Mouse (Mus musculus): ENCODE data around the gene Sgcd.

Gene Sgcd

DNA sequence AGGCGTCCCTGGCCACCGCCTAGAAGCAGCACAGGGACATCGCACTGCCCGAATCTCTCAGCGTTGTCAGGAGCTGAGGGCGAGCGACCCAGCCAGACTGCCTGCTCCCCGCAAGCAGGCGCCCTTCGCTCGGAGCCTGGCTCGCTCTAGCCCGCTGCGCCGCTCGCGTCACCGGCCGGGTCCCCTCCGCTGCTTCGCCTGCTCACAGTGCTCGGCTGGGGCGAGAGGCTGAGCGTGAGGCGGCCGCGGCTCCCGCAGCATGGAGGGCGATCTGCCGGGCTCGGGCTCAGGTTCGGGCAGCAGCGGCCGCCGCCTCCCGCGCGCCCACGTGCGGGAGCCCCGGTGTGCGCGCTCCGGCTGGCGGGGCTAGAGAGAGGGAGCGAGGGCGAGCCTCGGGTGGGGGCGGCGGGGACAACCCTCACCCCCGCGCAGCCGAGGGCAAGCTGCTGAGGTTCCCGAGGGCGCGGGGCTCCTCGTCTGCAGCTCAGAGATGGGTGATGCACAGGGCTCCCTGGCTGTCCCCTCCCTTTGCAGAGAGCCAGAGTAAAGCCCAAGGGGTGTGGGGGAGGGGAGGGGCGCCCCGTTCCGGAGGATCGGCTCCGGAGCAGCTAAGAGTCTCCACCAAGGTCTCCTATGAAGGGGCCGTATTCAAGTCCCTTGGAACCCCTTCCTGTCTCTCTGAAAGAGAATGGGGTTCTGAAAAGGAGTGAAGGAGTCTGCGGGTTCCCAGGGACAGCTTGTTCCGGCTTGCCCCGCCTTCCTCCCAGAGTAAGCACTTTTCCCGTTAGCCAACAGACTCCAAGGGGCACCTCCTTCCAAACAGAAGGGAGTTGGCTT, at the start of gene Sgcd:
Gene Sgcd, minus strand, starts transcription at position 273 of the 837 bp plus-strand sequence.
- peak; percentile 55 for DNase-seq (ENCODE audit: low spot score)

DNA sequence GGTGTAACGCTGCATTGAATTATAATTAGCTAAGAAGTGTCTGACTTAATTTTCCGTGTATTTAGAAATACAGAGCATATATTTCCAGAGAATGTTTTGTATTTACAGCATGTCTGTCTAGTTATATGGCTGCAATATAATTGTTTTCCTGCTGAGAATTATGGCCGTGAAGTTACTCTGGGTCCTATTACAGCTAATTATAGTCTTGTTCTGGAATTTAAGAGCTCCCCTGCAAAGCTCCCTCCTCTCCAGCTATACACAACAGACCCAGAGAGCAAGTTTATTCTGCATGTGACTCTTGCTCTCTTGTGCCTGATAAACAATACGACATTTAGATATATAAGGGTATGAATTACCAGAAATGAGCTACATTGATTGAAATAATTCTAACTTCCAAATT, 49.3 kb upstream of the Sgcd start:
- no peak for DNase-seq (ENCODE audit: low spot score)

DNA sequence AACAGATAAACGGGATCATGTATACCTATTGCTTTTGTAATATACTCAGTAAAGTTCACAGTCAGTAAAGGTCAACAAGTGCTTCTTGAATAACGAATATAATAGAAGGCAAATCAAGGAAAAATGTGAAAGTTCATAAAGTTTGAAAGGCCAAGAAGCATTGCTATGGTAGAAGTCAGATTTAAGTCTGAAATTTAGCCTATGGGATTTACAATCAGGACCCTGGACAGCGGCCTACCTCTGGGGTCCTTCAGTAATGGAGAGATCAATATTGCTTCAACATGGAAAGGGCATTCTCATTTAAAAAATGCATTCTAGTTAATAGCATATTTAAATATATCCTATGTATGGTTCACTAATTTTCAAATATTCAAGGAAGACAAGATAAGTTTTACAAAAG, 24.1 kb upstream of the Sgcd start:
- no peak for DNase-seq (ENCODE audit: low spot score)

DNA sequence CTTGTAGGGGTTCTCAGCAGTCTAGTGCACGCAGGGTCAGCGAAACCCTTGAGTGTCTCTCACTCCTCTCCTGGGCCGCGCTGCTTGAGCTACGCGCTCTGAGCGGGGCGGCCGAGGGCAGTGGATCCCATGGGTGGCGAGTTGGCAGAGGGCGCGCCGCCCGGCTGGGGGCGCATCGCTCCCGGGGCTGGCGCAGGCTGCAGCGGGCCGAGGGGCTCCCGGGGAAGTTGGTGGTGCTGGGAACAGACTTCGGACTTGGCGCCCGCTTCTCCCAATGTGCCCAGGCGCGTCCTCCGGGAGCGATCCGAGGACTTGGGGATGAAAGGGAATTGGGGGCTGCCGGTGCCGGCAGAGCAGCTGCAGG, 454 bp downstream of the Sgcd start:
- DNase-seq (ENCODE audit: low spot score) = peak; percentile 45

DNA sequence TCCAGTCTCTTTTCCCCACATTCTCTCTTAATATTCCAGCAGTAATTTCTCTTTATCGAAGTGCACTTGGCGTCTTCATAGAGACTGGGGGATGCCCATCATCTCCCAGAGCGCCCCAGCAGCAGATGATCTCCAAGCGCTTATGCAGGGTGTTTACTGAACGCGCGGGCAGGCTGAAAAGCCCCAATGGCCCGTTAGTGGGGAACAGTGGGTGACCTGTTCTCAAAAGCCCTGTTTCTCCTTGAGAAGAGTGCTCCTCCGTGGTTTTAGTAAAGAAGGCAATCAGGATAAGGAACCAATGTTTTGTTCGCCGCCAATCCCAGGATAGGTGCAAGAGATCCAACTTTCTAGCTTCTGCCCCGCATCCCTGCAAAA, 889 bp downstream of the Sgcd start:
- no peak for DNase-seq (ENCODE audit: low spot score)

DNA sequence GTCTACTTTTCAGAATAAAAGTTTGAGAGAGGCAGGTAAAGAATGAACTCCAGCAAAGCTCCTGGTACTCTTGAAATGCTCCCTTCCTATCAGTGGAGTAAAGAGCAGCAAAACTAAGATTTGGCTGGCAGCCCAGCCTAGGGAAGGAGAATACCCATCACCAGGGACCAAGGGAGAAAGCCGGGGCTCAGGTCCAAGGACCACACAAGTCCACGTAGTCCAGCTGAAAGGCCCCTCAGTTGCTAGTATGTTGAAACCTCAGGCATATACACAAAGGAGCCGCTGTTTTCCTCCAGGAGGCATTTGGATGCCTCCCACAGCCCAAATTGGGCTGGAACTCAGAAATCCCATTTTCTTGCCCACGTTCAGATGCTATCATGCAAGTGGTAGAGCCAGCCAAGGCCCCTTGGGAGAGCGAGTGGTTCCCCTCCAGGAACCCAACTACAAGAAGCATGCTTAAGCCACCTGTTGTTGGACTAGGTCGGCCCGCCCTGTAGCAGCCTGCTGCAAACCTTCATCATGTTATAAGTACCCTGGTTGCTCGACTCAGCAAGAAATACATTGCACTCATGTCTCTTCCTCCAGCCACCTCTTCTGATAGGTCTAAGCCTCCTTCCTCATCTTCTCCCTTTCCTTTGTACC, 1.4 kb downstream of the Sgcd start:
- DNase-seq (ENCODE audit: low spot score) = peak; percentile 45

DNA sequence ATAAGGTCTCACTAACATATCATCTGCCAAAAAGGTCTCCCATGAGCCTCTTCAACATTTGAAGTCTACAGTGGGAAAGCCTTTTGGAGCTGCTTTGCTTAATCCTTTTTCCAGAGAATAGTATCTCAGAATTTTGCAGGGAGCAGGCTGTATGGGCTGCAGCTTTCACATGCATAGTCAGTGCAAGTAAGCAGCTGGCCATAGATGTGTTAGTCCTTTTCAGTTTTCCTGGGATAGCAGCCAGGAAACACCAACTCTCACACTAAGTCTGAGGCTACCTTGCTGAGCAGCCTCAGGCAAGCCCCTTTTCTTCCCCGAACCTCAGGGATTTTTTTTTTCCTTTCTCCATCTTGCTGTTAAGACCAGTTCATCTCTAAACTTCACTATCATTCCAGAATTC, 6.6 kb downstream of the Sgcd start:
- DNase-seq (ENCODE audit: low spot score) = no peak

DNA sequence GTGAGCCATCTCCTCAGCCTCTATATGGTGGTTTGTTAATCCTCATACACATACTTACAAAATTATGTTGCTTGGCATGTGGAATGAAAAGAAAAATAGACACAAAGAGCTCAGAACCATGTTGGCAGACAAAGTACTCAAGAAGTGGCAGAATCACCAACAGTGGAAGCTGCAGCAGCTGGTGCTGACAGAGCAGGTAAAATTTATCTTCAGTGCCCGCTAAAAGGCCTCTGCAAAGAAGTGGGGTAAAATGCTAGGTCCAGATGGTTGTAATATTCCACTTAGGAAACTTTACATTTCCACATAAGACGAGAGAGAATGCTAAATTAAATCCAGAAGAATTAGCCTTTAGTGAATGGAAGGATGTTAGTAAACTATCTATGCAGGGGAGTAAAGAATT, 7.7 kb downstream of the Sgcd start:
- DNase-seq (ENCODE audit: low spot score) = no peak

DNA sequence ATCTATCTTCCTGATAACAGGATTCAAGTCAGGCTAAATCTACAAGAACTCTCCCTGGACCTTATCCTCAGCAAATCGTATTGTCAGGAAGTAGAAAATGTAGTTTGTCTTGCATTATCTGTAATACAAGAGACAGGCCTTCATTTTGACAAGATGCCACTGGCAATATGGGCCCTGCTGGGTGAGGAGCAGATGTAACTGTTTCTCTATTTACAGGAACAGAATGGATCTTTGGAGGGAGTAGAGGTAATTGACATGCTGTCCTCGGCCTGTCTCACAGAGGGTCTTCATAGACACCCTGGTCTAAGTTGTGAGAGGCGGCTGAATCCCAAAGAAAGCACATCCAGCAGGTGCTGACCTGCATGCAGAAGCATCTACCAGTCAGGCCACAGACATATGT, 35.5 kb downstream of the Sgcd start:
- DNase-seq (ENCODE audit: low spot score) = no peak

DNA sequence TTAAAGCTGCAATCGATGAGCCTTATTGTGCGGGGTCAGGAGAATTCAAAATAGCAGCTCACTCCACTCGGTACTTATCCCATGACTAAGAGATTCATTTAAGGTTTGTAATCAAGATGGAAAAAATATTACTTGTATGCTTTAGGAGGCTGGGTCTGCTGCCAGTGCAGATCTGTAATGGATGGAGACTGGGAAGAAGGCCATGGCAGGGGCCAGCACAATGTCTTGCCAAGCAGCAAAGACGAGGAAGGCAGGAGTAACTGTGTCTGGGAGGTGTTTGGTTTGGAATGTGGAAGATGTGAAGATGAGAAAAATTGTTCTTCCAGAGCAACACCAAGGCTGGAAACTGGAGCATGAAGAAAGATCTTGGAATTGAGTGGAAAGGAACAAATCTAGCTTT, 36.4 kb downstream of the Sgcd start:
- no peak for DNase-seq (ENCODE audit: low spot score)

DNA sequence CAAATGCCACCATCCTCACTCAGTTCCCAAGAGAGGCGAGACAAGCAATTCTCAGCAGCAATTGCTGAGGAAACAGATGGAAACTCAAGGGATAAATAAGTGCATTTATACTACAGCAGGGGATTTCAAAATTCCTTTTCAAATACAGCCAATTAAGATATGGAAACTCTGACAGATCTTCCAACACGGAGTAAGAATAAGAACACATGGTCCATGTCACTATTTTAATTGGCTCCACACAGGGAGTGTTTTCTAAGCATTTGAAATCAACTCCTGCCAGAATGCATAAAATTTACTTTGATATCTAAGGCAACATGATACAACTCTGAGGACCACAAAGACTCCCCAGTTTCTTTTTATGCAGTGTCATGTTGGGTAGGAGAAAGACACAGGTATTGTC, 49.0 kb downstream of the Sgcd start:
- DNase-seq (ENCODE audit: low spot score) = no peak

DNA sequence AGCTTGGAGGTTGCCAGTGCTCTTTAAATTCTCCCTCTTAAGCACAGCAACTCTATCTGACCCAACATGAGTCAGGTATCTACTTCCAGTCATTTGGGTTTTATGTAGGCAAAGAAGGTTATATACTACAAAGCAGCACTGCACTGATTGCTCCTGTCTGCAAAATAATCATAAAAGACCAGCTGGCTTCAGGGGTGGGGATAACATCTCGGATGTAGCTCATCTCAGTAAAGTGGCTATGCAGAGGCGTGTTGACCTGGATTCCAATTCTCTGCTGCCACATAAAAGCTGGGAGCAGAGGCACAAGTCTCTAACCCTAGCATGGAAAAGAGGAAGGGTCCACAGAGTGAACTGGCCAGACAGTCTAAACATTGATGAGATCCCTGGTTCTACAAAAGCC, 71.2 kb downstream of the Sgcd start:
- DNase-seq (ENCODE audit: low spot score) = no peak

DNA sequence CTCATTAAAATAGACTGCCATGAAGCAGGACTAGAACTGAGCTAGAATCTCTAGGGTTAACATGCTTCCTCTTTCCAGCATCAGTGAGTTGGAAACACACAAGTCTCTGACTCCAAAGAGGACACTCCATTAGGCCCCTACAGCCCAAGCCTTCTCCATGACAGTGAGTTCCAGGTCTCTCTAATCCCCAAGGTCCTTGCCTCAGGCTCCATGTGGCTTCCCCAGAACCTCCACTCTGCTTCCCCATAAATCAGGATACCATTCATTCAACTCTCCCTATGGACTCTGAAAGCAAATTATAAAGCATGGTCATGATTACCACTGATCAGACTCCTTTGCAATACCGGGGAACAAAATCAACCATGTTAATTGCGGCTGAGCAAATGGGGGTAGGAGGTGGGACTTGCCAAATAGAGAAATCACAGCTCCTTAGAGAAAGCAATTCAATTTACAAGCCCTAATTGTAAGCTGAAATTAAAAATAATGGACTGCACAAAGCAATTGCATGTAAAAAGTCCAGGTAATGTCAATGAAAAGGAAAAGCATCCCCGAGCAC, 97.1 kb downstream of the Sgcd start:
- DNase-seq (ENCODE audit: low spot score) = no peak

DNA sequence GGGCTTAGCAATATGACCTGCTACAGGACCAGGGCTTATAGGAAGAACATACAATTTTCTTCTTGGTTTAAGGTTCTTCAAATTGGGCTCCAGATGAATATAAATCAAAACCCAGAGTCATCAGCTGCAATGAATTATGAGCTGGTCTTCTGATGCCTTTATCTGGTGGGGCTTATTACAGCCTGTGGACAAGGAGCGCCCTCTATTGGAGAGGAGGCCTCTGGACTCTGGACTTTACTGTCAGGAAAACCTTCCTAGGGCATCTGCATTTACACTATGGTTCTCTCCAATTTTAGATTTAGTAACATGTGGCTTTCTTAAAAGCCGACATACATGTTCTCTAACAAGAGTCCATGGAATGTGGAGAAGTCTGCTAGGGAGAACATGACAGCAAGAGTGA, 98.5 kb downstream of the Sgcd start:
- DNase-seq (ENCODE audit: low spot score) = peak; percentile 46

DNA sequence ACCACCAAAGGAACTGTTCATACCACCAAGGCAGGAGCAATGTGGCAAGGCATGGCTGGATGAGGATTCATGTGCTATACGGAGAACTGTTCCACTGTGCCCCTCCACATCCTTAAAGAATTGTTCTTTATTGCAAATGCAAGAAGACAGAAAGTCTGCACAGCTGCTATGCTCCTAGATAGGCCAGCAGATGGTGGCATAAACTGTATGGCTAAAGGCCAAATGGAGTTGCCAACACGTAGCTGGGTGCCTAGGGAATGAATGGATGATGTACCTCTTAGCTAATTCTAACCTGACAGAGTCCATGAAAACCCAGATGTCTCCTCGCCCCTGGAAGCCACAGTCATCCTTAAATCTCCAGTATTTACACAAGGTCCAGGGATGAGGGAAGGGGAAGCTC, 103.5 kb downstream of the Sgcd start:
- no peak for DNase-seq (ENCODE audit: low spot score)

DNA sequence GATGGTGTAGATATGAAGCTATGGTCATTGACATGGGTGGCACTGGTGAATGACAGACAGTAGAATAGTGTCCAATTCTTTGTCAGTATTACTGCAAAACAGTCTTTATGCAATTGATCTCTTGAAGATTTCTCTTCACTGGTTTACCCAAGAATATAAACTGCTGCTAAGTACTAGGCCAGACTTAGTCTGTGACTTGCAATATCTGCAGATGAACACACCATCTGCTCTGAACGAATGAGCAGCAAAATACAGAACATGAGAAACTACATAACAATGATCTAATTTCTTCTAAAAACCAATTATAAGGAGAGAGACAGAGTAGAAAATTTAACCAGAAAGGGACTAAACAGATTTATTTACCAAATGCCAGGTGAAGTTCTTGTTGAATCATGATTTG, 105.2 kb downstream of the Sgcd start:
- no peak for DNase-seq (ENCODE audit: low spot score)

DNA sequence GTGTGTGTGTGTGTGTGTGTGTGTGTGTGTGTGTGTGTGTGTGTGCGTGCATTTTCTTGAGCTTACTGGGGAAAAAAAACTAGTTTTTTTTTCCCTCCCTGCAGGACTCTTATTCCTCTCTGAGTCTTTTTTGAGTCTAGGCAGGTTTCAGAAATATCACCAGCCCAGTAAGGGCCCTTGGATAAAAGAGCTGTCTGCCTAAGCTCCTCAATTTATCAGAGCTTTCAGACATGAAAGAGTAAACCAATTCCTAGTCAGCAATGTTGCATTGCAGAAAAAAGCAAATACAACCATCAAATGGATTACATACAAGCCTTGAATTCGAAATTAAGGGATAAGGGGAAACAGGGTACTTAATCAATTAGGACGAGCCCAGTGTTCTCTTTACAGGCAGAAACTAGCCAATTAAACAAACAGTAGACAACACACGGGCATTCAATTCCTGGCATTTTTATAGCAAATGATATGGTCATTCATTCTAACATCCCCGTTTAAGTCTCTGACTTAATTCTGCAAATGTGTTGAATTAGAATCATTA, 112.1 kb downstream of the Sgcd start:
- DNase-seq (ENCODE audit: low spot score) = no peak

DNA sequence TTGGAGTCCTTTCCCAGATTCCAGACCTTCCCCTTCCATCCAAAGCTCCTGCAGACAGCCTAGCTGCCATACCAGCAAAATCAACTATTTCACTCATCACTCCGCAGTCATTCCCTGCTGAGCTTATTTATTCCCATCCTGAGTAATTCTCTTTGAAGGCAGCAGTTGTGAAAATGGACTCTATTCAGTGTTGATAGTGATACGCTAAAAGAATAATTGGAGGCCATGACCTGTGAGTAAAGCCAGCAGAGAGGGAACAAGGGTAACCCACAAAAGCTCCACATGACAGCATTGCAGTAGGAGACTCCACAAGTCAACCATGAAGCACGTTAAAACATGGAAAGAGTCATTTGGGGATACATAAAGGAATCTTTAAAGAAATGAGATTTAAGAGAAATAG, 142.9 kb downstream of the Sgcd start:
- no peak for DNase-seq (ENCODE audit: low spot score)

DNA sequence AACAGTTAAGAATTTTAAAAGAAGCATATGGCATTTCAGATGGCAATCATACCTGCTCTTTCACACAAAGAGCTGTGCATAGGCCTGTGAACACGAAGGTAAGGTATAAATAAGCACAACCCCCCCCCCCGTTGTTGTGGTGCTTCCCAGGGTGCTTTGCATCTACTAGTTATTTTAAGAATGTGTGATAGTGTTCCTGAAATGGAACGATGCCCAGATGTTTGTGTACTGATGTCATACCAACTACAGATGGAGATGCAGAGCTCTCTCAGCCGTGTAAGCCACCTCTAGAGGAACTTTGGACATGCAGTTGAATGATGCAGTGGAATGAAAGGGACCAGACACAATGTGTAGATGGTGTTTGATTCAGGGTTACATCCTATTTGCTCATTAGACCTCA, 155.5 kb downstream of the Sgcd start:
- no peak for DNase-seq (ENCODE audit: low spot score)

DNA sequence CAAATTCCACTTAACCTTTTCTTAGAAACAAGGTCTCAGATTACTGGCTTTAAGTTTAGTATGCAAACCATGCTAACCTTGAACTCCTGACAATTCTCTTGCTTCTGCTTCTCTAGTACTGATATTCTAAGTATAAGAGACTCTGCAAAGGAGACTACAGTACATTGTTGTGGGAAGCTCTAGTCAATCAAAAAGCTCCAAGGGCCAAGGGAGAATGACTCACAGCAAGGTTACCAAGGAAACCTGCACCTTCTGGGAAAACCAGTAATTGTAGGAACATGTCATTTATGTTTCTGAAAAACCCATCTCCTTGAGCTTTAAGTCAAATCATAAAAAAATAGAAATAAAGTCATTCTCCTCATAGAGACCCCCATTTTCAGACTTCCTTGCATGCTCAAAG, 178.5 kb downstream of the Sgcd start:
- DNase-seq (ENCODE audit: low spot score) = no peak

DNA sequence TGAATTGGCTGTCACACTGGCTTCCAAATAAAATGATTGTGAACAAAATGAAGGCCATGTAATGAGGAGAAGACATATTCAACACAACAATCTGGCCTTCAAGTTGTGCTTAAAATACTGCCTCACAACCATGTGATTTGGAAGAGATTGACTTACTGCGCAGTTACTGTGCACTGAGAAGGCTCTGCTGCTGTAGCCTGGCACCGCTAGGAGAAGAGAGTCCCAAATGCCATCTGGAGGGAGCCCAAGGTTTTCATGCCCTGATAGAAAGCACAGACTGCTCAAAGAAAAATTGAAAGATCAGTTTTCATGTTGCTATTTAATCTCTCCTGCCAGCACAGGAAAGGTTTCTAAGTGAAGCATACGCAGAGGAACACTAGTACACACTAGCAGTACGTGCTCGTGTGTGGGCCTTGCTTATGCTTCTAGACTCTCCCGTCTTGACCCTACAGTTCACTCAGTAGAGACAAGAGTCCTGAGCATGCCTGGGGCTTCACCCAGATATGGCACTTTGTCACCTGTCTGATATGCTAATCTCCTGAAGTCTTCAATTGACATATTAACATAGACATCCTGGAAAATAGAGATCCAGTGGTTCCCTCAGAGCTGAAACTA, 184.6 kb downstream of the Sgcd start:
- no peak for DNase-seq (ENCODE audit: low spot score)

DNA sequence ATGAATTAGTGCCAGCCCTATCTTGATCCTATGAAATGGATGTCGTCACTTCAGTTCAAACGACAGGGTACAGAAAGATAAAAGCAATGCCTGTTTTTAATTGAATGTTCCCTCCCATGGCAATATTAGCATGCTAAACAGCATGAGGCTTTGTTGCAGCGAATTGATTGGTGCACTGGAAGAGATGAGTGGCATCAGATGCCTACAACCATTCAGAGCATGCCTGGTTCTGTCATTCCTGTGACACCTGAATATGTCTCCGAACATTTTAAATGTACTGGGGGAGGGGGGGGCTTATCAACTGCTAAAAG, 210.9 kb downstream of the Sgcd start:
- DNase-seq (ENCODE audit: low spot score) = no peak

DNA sequence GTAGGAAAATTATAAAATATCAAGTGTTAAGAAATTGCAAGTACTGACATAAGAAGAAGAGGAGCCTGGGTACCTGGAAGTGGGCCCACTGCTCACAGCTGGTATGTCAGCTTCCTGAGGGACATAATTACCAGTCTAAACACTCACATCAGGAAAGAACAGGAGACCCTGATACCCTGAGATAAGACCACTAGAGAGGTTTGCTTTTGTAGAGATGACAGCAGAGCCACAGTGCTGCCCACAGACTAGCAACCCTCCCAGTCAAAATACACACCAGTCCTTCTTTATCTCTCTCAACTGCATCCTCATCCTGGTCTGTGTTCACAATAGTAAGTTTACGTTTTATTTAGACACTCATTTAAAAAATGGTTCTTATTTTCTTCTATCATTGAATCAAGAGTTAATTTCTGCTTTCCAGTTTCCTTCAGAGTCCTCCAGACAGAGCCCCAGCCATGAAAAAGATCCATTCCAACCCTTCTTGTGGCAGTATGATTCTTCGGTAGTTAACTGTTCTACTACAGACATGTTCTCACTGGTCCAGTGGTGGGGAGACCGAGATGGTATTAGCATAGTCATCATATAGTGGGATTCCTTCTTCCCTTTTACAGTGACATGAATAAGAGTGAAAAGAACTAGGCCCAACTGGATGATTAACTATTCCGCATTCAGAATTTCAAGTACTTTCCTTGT, 211.4 kb downstream of the Sgcd start:
- no peak for DNase-seq (ENCODE audit: low spot score)

Measured in testis, postnatal 10 days (tissue).